Mouse (Mus musculus) midbrain, postnatal 0 days (tissue): ENCODE data around the gene Fggy. TPM values are rescaled to one million over a fixed set of nuclear protein-coding genes. Genes with fewer than 3 reads are reported as not detected.

Source experiments
- ATAC-seq: fragments of 200-750 bp; cut with Nextera tagmentation; 2 replicates; pipeline ENCODE4 v1.8.0; 2017; ENCODE audit warnings: moderate number of reproducible peaks, mild to moderate bottlenecking, moderate TSS enrichment, moderate library complexity; ENCODE audit not compliant: low FRiP score
- DNase-seq: peaks from one replicate; pipeline ENCODE4 v3.0.0-alpha.2; 2015; ENCODE audit warnings: low spot score
- H3K27ac ChIP-seq: fragments of 300-500 bp; sonication (generic); 2 replicates; pipeline ENCODE4 v1.5.1; 2014; ENCODE audit warnings: low read depth, mild to moderate bottlenecking, low read length, mixed read lengths
- H3K27me3 ChIP-seq: fragments of 300-500 bp; sonication (generic); 2 replicates; pipeline ENCODE4 v1.6.1; 2014; ENCODE audit warnings: low read length, control low read depth, mixed read lengths; ENCODE audit not compliant: insufficient read depth
- H3K36me3 ChIP-seq: fragments of 300-500 bp; sonication (generic); 2 replicates; pipeline ENCODE4 v1.6.1; 2014; ENCODE audit warnings: low read length, control low read depth, mixed read lengths; ENCODE audit not compliant: insufficient read depth
- H3K4me1 ChIP-seq: fragments of 300-500 bp; sonication (generic); 2 replicates; pipeline ENCODE4 v1.6.1; 2014; ENCODE audit warnings: mild to moderate bottlenecking, control low read depth, antibody characterized with exemption, low read length, mixed read lengths; ENCODE audit not compliant: insufficient read depth
- H3K4me2 ChIP-seq: fragments of 300-500 bp; sonication (generic); 2 replicates; pipeline ENCODE4 v1.6.1; 2014; ENCODE audit warnings: low read depth, mild to moderate bottlenecking, low read length, mixed read lengths; ENCODE audit not compliant: poor library complexity, severe bottlenecking
- H3K4me3 ChIP-seq: fragments of 300-500 bp; sonication (generic); 2 replicates; pipeline ENCODE4 v1.5.1; 2014; ENCODE audit warnings: low read depth, mild to moderate bottlenecking, low read length, moderate library complexity
- H3K9ac ChIP-seq: fragments of 300-500 bp; sonication (generic); replicated peaks from 2 replicates; pipeline ENCODE4 v1.6.1; 2014; ENCODE audit warnings: mild to moderate bottlenecking, low read length, moderate library complexity, mixed read lengths; ENCODE audit not compliant: poor library complexity, severe bottlenecking
- H3K9me3 ChIP-seq: fragments of 300-500 bp; sonication (generic); 2 replicates; pipeline ENCODE4 v1.6.1; 2016; ENCODE audit warnings: low read length, control low read depth
- CTCF ChIP-seq: IDR thresholded peaks from 2 replicates; pipeline ENCODE4 v1.5.1; 2016; ENCODE audit warnings: antibody characterized with exemption, mild to moderate bottlenecking
- WGBS: fragments of 180-500 bp; shearing (Covaris S2); extraction: QIAGEN DNeasy Blood & Tissue Kit; methylation state at CpG from one replicate; pipeline ENCODE4 v1.1.7; 2014; 5-methylcytosine and 5-hydroxymethylcytosine counted together
- polyA plus RNA-seq: library from polyadenylated mRNA; unstranded; fragments of >200 nt; fragmentation: Nextera tagmentation; extraction: Ambion mirVana; gene quantifications from 2 replicates; pipeline ENCODE4 v1.2.1, GENCODE M21; 2015
- total RNA-seq: library from RNA; depleted of rRNA; stranded (reverse); fragments of >200 nt; gene quantifications from 2 replicates; pipeline ENCODE4 v1.2.3, GENCODE M21; 2014

The Fggy gene
- total and polyA plus RNA-seq, 2 experiments from 2014 or later: 5.8 to 6.2 TPM

GRCm38 (mm10) chr4:95791913-95792475, 234.7 kb downstream of the Fggy start:
- no peaks in the 10 kb centered on the region for H3K27me3 ChIP-seq
- TF ChIP-seq CTCF: no peak

GRCm38 (mm10) chr4:95793647-95794328, 236.5 kb downstream of the Fggy start:
- H3K27me3 ChIP-seq: no peaks in the 10 kb centered on the region
- no peak for ATAC-seq
- H3K4me2 ChIP-seq: no peak overlapping the region
- H3K9me3 ChIP-seq: no peaks in the 10 kb centered on the region
- no peak overlapping the region for H3K4me3 ChIP-seq
- DNase-seq: no peak
- no peak overlapping the region for H3K27ac ChIP-seq
- no peaks in the 10 kb centered on the region for H3K36me3 ChIP-seq
- 55% methylated on average over 7 of the region's 7 CpGs for WGBS
- no peaks in the 10 kb centered on the region for H3K4me1 ChIP-seq
- H3K9ac ChIP-seq: no peak overlapping the region
- TF ChIP-seq CTCF: no peak

More at GRCm38 (mm10) chr4:95791913-95792475, 234.7 kb downstream of the Fggy start:
- Histone ChIP-seq H3K36me3 (no peaks in the 10 kb centered on the region), H3K4me3 (no peak overlapping the region), H3K4me2 (no peak overlapping the region), H3K4me1 (no peaks in the 10 kb centered on the region), H3K9ac (no peak overlapping the region), H3K9me3 (no peaks in the 10 kb centered on the region), H3K27ac (no peak overlapping the region)
- no peak for DNase-seq
- no peak for ATAC-seq
- 84% methylated on average over 3 of the region's 3 CpGs for WGBS

GRCm38 (mm10) chr4:95794651-95795050, 237.3 kb downstream of the Fggy start:
- Histone ChIP-seq H3K27me3 (no peaks in the 10 kb centered on the region), H3K4me3 (no peak overlapping the region), H3K4me2 (no peak overlapping the region), H3K27ac (no peak overlapping the region), H3K9me3 (no peaks in the 10 kb centered on the region), H3K9ac (no peak overlapping the region), H3K4me1 (no peaks in the 10 kb centered on the region), H3K36me3 (no peaks in the 10 kb centered on the region)
- ATAC-seq (no peak), DNase-seq (no peak)
- WGBS: 82% methylated on average over 6 of the region's 6 CpGs
- no peak for TF ChIP-seq CTCF

GRCm38 (mm10) chr4:95795283-95795682, 238.0 kb downstream of the Fggy start:
- no peak overlapping the region for H3K27ac ChIP-seq
- 86% methylated on average over 2 of the region's 2 CpGs for WGBS
- no peak overlapping the region for H3K4me3 ChIP-seq
- H3K9me3 ChIP-seq: no peaks in the 10 kb centered on the region
- H3K4me2 ChIP-seq: no peak overlapping the region
- no peak for DNase-seq
- TF ChIP-seq CTCF: no peak
- ATAC-seq: no peak
- H3K27me3 ChIP-seq: no peaks in the 10 kb centered on the region
- no peak overlapping the region for H3K9ac ChIP-seq
- H3K36me3 ChIP-seq: no peaks in the 10 kb centered on the region
- no peaks in the 10 kb centered on the region for H3K4me1 ChIP-seq

GRCm38 (mm10) chr4:95819650-95820049, 262.3 kb downstream of the Fggy start:
- H3K4me1 ChIP-seq: no peaks in the 10 kb centered on the region
- TF ChIP-seq CTCF: no peak
- H3K27me3 ChIP-seq: no peaks in the 10 kb centered on the region
- no peak overlapping the region for H3K27ac ChIP-seq
- H3K4me2 ChIP-seq: no peak overlapping the region
- H3K4me3 ChIP-seq: no peak overlapping the region
- no peak for ATAC-seq
- no peak for DNase-seq
- H3K36me3 ChIP-seq: no peaks in the 10 kb centered on the region
- WGBS: 66% methylated on average over 2 of the region's 2 CpGs
- H3K9me3 ChIP-seq: no peaks in the 10 kb centered on the region
- H3K9ac ChIP-seq: no peak overlapping the region

GRCm38 (mm10) chr4:95821906-95822579, 264.7 kb downstream of the Fggy start:
- no peaks in the 10 kb centered on the region for H3K36me3 ChIP-seq
- H3K27ac ChIP-seq: no peak overlapping the region
- no peaks in the 10 kb centered on the region for H3K9me3 ChIP-seq
- no peak overlapping the region for H3K9ac ChIP-seq
- no peak for TF ChIP-seq CTCF
- no peak overlapping the region for H3K4me2 ChIP-seq
- WGBS: 66% methylated on average over 3 of the region's 3 CpGs
- H3K27me3 ChIP-seq: no peaks in the 10 kb centered on the region
- DNase-seq (peak; percentile 15), ATAC-seq (no peak)
- H3K4me3 ChIP-seq: no peak overlapping the region
- no peaks in the 10 kb centered on the region for H3K4me1 ChIP-seq
